Mouse (Mus musculus) stomach, postnatal 0 days (tissue): ENCODE measurements around the gene Copz2.

Source experiments
- CTCF ChIP-seq: IDR thresholded peaks from 2 replicates; pipeline ENCODE4 v1.5.1; 2016; ENCODE audit warnings: antibody characterized with exemption, low read depth, mild to moderate bottlenecking, moderate library complexity
- EP300 ChIP-seq: optimal IDR thresholded peaks from 2 replicates; pipeline ENCODE3; 2016; ENCODE audit warnings: antibody characterized with exemption

DNA sequence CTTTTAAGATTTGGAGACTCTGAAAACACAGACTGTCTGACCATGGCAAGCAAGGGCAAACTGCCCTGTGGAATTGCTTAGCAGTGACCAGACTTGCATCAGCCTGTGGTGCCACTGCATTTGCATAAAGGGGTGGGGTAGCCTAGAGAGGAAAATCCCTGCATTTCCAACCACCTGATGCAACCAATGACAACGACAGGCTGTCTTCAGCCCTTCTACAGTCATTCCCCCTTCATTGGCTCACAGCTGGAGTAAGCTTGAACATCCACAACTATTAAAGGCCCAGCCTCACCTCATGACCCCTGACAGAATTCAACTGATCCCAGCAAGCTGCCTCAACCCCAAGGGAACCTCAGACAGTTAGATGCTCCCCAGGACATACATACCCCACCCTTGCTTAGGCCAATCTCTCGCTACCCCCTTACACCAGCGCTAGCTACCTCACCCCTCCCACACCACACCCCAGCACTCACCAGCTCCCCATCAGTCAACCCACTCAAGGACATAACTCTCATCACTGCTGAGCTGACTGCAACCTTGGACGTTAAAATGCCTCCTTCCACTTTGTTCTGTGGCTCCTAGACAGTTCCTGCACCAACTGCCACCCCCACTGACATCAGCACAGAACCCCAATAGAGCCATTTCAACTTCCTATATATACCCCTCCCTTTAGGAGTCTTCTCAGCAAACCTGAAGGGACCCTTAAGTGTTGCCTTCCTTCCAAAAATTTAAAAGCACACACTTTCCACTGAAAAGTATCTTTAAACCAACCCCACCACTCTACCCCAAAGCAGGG, 26.8 kb upstream of the Copz2 start:
- no peak for TF ChIP-seq CTCF
- TF ChIP-seq EP300 = no peak
